Mouse (Mus musculus) right cerebral cortex, postnatal 14 days (tissue): ENCODE results near the gene Ppcdc.

Experiments
- DNase-seq: peaks from one replicate; pipeline ENCODE4 v3.0.0; 2022

Gene Ppcdc

DNA sequence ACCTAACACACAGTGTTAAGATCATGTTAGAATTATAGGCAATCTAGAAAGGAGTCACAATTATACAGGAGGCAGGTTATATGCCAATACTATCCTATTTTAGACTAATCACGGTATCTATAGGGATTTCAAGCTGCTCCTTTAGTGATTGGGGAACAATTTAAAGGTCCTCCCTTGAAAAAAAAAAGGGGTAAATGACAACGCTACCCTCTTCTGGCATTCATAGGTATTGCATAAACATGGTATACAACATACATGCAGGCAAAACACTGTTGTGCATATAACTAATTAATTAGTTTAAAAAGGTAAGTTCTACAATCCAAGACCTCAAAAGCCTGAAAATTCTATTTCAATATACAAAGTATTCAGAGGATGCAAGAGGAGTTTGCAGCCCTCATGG lies 88.6 kb downstream of the Ppcdc start:
- no peak for DNase-seq

DNA sequence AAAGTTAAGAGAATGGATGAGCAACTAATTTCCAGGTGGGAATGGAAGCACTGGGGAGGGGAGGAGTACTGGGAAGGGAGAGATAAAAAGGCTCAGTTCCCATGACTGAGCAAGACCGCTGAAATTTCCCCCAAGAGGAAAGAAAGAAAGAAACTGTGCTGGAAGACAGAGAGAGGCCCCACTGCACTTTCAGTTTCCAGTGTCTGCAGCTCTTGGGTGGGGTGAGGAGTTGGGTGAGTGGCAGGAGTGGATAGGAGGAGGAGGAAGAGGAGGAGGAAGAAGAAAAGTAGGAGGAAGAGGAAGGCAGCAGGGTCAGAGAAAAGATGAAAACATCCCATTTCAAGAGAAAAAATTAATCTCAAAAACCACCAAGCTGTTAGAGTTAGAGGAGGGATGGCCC lies 94.0 kb downstream of the Ppcdc start:
- no peak for DNase-seq

DNA sequence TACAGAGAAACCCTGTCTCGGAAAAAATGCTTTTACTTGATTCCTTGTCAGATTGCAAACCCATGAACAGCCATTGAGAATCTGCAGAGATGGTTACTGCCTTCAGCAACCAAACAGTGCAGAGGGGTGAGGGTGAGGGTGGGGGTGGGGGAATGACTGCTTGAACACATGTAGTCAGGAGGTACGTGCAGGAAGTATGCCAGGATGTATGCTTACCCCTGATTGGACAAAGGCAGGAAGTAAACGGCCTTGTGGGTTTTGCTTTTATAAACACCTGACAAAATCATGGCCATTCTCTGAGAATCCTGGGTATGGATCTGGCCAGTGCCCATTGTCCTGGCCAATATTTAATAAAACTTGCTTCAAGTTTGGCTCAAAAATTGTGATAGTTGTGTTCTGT lies 96.2 kb downstream of the Ppcdc start:
- no peak for DNase-seq

DNA sequence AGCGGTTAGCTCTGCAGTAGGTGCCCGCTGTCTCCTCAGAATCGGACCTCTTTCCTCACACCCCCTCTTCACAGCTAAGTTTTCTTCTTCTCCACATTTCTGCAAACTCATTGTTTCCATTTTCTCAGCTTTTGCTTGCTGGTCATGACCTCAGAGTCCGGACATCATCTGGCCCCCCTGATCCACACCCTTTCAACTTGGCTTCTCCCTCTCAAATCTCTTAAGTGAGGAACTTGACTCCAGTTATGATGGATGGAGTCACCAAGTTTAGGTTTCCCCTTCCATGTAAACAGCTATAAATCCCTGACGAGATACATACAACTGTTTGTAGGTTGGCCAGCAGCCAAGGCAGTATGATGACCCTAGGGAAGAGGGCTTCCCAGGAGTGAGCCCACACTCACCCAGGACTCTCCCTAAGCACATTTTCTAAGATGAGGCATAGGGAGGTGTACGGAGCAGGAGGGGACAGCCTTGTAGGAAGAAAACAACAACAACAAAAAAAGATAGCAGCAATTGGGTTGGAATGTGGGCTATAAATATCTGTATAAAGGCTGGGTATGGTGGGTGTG lies 96.9 kb downstream of the Ppcdc start:
- no peak for DNase-seq

DNA sequence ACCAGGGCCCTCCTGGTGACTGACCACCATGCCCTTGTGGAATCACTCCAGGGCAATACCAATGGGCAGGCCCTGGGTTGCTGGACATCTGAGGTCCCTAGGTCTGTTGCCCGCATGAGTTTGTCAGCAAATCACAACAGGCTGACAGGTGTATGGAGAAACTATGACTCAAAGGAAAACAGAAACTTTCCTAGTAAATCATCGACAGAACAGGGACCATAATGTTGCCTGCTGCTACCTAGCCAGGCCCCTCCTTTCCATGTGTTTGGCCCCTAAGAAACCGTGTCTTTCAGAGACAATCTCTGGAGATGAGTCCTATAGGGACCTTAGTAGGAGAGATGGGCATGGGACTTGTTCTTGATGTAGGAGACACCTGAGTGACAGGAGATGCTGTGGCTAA lies 97.7 kb downstream of the Ppcdc start:
- DNase-seq, result no peak

DNA sequence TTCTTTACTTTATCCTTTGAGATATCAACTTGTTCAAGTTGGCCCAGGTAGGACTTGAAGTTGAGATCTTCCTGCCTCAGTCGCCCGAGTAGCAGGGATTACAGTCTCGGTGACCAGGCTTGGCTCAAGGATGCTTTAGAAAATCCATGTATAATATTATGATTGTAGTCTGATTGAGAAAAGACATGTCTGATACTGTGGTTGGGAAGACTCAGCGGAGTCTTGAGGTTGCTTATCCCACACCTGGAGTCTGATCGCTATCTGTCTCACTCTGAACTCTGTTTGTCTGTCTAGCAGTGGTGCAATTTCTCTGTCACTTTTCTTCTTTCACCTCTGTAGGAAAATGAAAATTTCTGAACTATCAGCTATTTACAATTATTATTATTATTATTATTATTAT lies 99.6 kb downstream of the Ppcdc start:
- no peak for DNase-seq

DNA sequence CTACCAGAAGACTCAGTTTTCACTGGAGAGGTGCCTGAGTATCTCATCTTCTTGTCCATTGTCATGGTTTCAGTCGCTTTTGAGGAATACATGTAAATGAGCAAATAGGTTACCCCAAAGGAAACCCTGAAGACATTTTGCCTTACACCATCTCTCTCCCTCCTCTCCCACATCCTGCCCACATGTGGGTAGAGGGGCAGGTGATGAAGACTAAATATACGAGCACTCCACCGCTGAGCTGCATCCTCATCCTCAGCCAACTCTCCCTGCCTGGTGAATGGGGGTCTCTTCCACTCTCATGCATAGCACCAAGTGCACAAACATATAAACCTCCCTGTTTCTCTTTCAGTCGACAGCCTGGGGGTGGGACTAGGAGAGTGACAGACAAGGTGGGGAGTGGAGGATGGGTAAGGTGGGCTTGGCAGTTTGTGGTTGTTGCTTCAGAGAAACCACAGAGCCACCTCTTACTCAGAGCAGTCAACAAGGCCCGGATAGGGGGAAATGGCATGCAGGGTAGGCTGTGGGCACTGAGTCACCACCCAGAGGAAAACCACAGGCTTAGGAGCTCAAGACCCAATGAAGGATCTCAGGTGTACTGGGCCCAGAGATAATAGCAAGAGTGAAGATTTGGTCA lies 100.2 kb downstream of the Ppcdc start:
- no peak for DNase-seq

DNA sequence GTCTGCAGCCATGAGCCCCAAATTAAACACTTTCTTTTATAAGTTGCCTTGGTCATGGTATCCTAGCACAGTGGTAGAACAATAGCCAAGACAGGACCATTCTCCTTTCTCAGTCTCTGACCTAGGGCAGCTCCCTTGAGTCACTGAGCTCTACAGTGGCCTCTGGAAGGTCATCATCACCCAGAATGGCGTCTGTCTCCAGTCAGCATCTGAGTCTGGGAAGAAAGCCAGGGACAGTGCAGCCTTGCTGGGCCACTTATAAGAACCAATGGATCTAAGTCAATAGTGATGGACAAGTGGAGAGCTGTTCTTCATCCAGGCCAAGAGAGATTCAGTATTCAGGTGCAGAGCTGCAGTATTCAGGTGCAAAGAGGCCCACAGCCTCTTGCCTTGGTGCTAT lies 101.2 kb downstream of the Ppcdc start:
- no peak for DNase-seq
